Mouse (Mus musculus) hindbrain, embryonic 15.5 days (tissue): ENCODE measurements at regions not wholly inside any gene's neighbourhood (a gene's known extent, or its start where the extent isn't known, plus 50 kb on each side); places are given as distances from the start of the nearest gene placed in this dataset.
"Not testable (repeated sequence)": the region's sequence is repeated elsewhere in the genome, so short reads cannot be mapped to it uniquely, and the experiment has no call there.

Source experiments
- ATAC-seq: fragments of 200-750 bp; cut with Nextera tagmentation; 2 replicates; pipeline ENCODE4 v1.8.0; 2017; ENCODE audit warnings: low read depth, moderate number of reproducible peaks, moderate TSS enrichment; ENCODE audit not compliant: low FRiP score
- H3K27ac ChIP-seq: fragments of 300-500 bp; sonication (generic); replicated peaks from 2 replicates; pipeline ENCODE4 v1.5.1; 2015; ENCODE audit warnings: mild to moderate bottlenecking, inconsistent platforms
- H3K27me3 ChIP-seq: fragments of 300-500 bp; sonication (generic); 2 replicates; pipeline ENCODE4 v1.6.1; 2015; ENCODE audit warnings: control low read depth, inconsistent platforms
- H3K36me3 ChIP-seq: fragments of 300-500 bp; sonication (generic); 2 replicates; pipeline ENCODE4 v1.6.1; 2015; ENCODE audit warnings: control low read depth, inconsistent platforms
- H3K4me1 ChIP-seq: fragments of 300-500 bp; sonication (generic); replicated peaks from 2 replicates; pipeline ENCODE4 v1.6.1; 2015; ENCODE audit warnings: control low read depth, inconsistent platforms
- H3K4me2 ChIP-seq: fragments of 300-500 bp; sonication (generic); 2 replicates; pipeline ENCODE4 v1.6.1; 2015; ENCODE audit warnings: moderate library complexity, mild to moderate bottlenecking, inconsistent platforms
- H3K4me3 ChIP-seq: fragments of 300-500 bp; sonication (generic); 2 replicates; pipeline ENCODE4 v1.5.1; 2015; ENCODE audit warnings: mild to moderate bottlenecking, inconsistent platforms
- H3K9ac ChIP-seq: fragments of 300-500 bp; sonication (generic); 2 replicates; pipeline ENCODE4 v1.6.1; 2015; ENCODE audit warnings: inconsistent platforms
- H3K9me3 ChIP-seq: fragments of 300-500 bp; sonication (generic); 2 replicates; pipeline ENCODE4 v1.6.1; 2016; ENCODE audit warnings: control low read depth, inconsistent platforms
- WGBS: fragments of 180-500 bp; shearing (Covaris S2); methylation state at CpG from one replicate; pipeline ENCODE4 v1.1.7; 2015; 5-methylcytosine and 5-hydroxymethylcytosine counted together

DNA sequence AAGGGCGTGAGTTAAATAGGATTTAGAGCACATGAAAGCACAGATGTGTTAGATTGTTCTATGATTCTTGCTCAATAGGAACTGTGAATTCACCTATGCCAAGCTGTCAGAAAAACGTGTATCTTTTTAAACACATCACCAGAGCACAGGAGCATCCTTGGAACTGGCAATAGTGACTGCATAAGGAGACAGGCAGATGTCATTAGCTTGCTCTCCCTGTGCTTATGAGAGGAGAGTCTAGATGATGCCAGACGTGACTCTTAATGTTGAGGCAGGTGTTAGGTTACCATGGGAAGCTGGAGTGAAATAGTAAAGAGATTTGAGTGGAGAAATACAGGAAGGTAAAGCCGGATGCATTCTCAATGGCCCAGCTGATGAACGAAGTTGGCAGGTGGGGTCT lies 212.8 kb downstream of the Trib2 start:
- Histone ChIP-seq H3K4me3 (no peak overlapping the region), H3K9me3 (no peaks in the 10 kb centered on the region), H3K36me3 (no peaks in the 10 kb centered on the region), H3K4me1 (peaks cover 13% of the 10 kb centered on the region), H3K27ac (no peak overlapping the region), H3K4me2 (no peak overlapping the region), H3K9ac (no peak overlapping the region), H3K27me3 (no peaks in the 10 kb centered on the region)
- WGBS, result 62% methylated on average over 5 of the region's 5 CpGs
- ATAC-seq, result no peak

DNA sequence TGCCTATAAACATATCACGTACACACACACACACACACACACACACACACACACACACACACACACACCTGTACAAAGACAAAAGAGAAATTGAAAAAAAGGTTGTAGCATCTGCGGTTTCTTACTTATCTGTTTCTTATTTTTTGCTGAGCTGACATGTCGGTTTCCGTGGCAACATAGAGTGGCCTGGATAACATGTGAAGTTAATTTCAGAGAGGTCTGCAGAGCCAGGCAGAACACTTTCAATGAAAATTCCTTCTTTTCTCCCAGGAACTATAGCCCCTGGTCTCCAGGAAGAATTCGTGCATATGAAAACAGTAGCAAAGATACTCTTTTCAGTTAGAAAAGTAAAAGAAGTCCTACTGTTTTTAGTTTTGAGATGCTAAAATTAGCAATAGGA lies 213.4 kb downstream of the Trib2 start:
- no peaks in the 10 kb centered on the region for H3K36me3 ChIP-seq
- no peak overlapping the region for H3K4me2 ChIP-seq
- H3K9me3 ChIP-seq, result no peaks in the 10 kb centered on the region
- H3K27ac ChIP-seq, result 0 out of 2 replicates have a peak overlapping the region, but pooled peaks have one; percentile 25
- no peak overlapping the region for H3K9ac ChIP-seq
- no peak for ATAC-seq
- no peak overlapping the region for H3K4me3 ChIP-seq
- no peaks in the 10 kb centered on the region for H3K27me3 ChIP-seq
- peaks cover 13% of the 10 kb centered on the region for H3K4me1 ChIP-seq
- WGBS, result 40% methylated on average over 5 of the region's 5 CpGs

DNA sequence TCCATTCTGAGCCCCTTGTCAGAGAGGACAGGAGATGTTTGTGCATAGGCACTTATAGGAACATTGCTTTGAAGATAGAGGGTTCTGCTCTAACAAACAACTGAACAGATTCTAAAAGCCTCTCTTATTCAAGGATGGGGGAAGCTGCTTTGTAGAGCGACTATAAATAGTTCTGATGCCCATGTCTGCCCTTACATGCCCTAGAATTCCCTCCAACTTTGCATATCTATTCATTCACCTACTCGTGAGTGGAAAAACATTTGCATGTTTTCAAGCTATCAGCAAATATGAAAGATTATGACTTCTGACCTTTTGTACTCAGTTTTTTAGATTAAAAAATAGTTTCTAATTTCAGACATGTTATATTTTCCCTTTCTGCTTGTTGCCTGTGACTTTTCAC lies 222.0 kb downstream of the Trib2 start:
- H3K9ac ChIP-seq, result no peak overlapping the region
- H3K4me2 ChIP-seq, result no peak overlapping the region
- no peak for ATAC-seq
- H3K4me3 ChIP-seq, result no peak overlapping the region
- 58% methylated on average over 2 of the region's 2 CpGs for WGBS
- H3K27ac ChIP-seq, result no peak overlapping the region
- H3K9me3 ChIP-seq, result no peaks in the 10 kb centered on the region
- no peaks in the 10 kb centered on the region for H3K27me3 ChIP-seq
- no peaks in the 10 kb centered on the region for H3K36me3 ChIP-seq
- H3K4me1 ChIP-seq, result no peaks in the 10 kb centered on the region

DNA sequence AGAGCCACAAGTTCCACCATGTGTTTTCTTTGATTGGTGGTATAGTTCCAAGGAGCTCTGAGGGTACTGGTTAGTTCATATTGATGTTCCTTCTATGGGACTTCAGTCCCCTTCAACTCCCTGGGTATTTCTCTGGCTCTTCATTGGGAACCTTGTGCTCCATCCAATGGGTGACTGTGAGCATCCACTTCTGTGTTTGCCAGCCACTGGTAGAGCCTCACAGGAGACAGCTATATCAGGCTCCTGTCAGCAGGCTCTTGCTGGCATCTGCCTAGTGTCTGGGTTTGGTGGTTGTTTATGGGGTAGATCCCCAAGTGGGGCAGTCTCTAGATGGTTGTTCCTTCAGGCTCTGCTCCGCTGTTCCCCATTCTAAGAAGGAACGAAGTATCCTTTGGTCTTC lies 228.9 kb downstream of the Trib2 start:
- not testable (repeated sequence) for H3K36me3 ChIP-seq, H3K9ac ChIP-seq, H3K9me3 ChIP-seq, H3K4me3 ChIP-seq, H3K4me2 ChIP-seq, H3K4me1 ChIP-seq, ATAC-seq, H3K27ac ChIP-seq, H3K27me3 ChIP-seq
- WGBS, result 97% methylated on average over 2 of the region's 2 CpGs

DNA sequence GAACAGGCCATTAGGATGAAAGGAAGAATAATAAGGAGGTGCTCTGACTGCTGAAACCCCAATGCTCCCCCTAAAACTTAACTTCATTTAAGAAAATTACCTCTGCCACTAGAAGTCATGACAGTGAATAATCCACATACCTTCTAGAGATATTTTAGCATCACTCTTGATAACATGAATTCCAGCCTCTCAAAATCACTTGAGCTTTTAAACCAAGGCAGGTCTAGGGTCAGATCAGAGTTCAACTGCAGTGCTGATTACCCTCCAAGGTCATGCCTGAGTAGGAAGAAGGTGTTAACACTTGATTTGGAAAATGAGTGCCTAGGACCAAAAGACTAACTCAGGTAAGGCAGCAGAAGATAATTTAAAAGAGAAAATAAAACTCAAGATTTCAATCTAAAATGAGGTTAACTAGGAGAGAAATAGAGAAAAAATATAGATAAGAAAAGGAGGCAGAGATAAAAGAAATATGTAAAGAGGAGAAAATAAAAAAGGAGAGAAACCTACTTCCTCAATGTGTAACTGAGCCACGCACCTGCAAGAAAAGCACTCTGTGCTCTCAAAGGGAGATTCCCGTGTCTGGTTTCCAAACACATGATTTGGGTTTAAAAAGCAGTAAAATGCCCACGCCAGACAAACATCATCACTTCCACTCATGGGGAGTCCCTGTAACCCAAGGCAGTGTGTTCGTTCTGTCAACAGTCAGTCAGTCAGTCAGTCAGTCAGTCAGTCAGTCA lies 229.8 kb downstream of the Trib2 start:
- Histone ChIP-seq H3K9me3 (no peaks in the 10 kb centered on the region), H3K27me3 (no peaks in the 10 kb centered on the region), H3K27ac (no peak overlapping the region), H3K4me3 (no peak overlapping the region), H3K36me3 (no peaks in the 10 kb centered on the region), H3K4me1 (no peaks in the 10 kb centered on the region), H3K9ac (no peak overlapping the region), H3K4me2 (no peak overlapping the region)
- no peak for ATAC-seq
- WGBS, result 90% methylated on average over 4 of the region's 4 CpGs

DNA sequence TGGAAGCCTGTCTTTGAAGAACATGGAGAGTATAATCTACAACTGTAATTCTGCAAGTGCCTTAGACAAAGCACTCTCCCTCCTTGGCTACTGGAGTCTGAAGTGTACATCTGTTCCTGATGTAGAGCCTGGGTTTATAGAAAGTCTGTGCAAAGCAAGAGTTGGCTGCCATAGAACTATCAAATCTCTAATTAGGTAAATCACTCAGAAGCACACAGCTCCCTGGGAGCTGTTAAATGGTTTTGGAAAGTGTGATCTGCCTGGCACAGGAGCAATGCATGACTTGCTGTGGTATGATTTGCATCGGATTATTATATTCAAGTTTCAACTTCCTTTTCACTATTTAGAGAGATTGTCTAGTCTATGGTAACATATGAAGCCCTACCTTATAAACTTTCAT lies 230.9 kb downstream of the Trib2 start:
- no peak for ATAC-seq
- 77% methylated on average over 1 of the region's 1 CpGs for WGBS
- no peaks in the 10 kb centered on the region for H3K4me1 ChIP-seq

DNA sequence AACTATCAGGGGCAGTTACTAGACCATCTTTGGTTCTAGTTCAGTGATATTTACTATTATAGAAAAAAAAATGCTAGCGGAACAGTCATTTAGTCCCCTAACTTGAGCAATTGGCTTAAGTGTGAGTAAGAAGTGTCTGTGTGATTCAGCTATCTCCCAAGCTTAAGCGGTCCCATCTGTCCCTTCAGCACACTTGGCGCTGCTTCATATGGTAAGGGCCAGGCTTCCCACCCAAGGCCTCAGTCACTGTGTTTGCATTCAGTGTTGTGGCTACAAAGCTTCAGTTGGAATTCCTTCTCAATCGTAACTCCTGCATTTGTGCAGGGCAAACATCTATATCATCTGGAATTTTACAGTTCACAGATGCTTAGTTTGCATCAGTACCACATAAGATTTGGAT lies 232.0 kb downstream of the Trib2 start:
- Histone ChIP-seq H3K9ac (no peak overlapping the region), H3K4me1 (no peaks in the 10 kb centered on the region), H3K4me2 (no peak overlapping the region), H3K9me3 (no peaks in the 10 kb centered on the region), H3K27ac (no peak overlapping the region), H3K4me3 (no peak overlapping the region), H3K36me3 (no peaks in the 10 kb centered on the region), H3K27me3 (no peaks in the 10 kb centered on the region)
- WGBS, result 92% methylated on average over 4 of the region's 4 CpGs
- no peak for ATAC-seq

More for the DNA sequence above, 230.9 kb downstream of the Trib2 start:
- Histone ChIP-seq H3K9me3 (no peaks in the 10 kb centered on the region), H3K9ac (no peak overlapping the region), H3K4me2 (no peak overlapping the region), H3K4me3 (no peak overlapping the region), H3K36me3 (no peaks in the 10 kb centered on the region), H3K27ac (no peak overlapping the region), H3K27me3 (no peaks in the 10 kb centered on the region)

DNA sequence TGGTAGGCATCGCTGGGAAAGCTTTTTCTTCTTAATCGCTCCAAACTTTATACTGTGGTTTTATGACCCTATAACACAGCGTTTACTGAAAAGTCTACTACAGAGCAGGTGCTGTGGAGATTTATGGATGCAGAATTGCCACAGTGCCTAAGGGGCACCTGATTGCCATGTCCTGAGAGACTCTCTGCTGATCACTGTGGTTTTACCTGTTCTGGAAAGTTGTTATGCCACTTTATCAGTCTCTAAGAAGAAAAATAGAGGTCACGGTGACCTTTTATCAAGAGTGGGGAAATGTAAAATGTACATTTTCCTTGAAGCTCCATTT lies 250.0 kb downstream of the Trib2 start:
- H3K4me1 ChIP-seq, result no peaks in the 10 kb centered on the region
- no peak overlapping the region for H3K9ac ChIP-seq
- H3K4me3 ChIP-seq, result no peak overlapping the region
- no peaks in the 10 kb centered on the region for H3K9me3 ChIP-seq
- no peak overlapping the region for H3K27ac ChIP-seq
- no peaks in the 10 kb centered on the region for H3K36me3 ChIP-seq
- H3K4me2 ChIP-seq, result no peak overlapping the region
- WGBS, result 45% methylated on average over 4 of the region's 4 CpGs
- no peaks in the 10 kb centered on the region for H3K27me3 ChIP-seq
- ATAC-seq, result no peak

DNA sequence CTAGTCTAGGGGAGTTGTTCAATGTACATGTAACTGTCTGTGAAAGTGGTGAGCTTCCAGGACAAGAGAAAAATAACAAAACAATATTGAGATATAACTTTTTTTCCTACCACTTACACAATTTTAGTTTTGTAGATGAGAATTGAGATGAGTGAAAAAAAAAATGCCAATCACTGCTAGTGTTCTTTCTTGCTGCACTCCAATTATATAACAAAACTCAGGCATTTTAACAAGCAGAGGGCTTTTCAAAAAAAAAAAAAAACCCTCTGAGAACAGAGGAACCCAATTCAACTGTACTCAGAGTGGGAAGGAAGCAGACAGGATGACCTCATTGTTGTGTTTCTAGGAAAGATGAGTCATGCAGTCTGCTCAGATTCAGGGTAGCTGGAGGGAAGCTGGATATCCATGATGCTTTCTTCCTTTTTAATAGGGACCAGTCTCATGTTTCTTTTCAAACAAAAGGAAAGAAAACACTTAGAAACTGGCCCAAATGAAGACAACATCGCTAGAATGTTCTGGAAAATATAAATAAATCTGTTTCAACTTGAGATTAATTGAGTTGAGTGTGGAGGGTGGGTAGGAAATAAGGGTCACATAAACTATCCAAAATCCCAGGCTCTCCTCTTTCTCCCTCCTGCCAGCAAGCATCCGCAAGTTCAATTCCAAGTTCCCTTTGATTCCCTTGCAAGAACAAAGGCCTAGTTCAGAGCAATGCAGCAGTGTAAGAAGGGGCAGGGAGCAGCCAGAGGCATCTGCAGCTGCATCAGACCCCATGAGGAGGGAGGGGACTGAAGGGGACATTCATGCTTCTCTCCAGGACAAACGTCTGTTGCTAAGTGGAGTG lies 250.6 kb downstream of the Trib2 start:
- Histone ChIP-seq H3K9ac (no peak overlapping the region), H3K4me2 (no peak overlapping the region), H3K27me3 (no peaks in the 10 kb centered on the region), H3K36me3 (no peaks in the 10 kb centered on the region), H3K4me3 (no peak overlapping the region), H3K9me3 (no peaks in the 10 kb centered on the region), H3K4me1 (no peaks in the 10 kb centered on the region), H3K27ac (no peak overlapping the region)
- 24% methylated on average over 3 of the region's 3 CpGs for WGBS
- ATAC-seq, result no peak

DNA sequence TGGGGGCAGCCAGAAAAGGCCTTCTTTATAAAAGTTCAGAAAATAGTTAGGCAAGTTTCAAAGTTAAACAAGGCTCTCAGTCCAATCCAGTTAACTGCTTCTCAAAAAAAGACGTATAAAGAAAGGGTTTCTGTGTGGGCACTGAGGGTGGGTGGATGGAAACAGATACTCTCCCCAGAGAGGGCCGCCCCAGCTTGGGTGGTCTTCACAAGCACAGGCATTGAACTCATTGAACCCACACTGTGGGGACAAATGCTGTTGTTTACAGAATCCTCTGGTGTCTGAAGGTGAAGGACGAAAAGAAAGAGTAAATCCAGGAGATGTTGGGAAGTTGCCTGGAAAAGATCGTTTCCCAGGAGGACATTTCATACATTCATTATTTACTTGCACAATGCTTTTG lies 253.9 kb downstream of the Trib2 start:
- Histone ChIP-seq H3K9me3 (no peaks in the 10 kb centered on the region), H3K9ac (no peak overlapping the region), H3K27ac (no peak overlapping the region), H3K36me3 (no peaks in the 10 kb centered on the region), H3K4me3 (no peak overlapping the region), H3K4me1 (no peaks in the 10 kb centered on the region), H3K4me2 (no peak overlapping the region), H3K27me3 (no peaks in the 10 kb centered on the region)
- 47% methylated on average over 4 of the region's 4 CpGs for WGBS
- ATAC-seq, result no peak

DNA sequence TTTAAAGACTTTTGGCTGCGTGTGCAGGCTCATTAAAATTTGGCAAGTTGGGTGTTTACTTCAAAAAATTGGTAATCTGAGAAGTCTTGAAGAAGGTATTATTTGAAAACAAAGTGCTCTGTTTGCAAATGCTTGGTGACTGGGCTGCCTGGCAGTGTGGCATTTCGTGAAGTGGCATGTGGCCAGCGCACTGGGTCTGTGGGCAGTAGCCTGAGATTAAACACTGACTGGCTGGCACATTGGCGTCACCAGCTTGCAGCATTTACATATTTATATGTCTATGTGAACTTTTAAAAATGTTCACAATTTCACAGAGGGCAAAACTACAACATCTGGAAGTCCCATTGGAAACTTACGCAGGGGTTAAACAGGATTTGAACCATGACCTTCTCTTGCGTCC lies 261.3 kb downstream of the Trib2 start:
- no peak overlapping the region for H3K4me3 ChIP-seq
- H3K9ac ChIP-seq, result no peak overlapping the region
- no peaks in the 10 kb centered on the region for H3K27me3 ChIP-seq
- H3K4me1 ChIP-seq, result no peaks in the 10 kb centered on the region; the same call in 1 of the 2 replicates
- 82% methylated on average over 6 of the region's 6 CpGs for whole genome bisulfite sequencing
- H3K36me3 ChIP-seq, result no peaks in the 10 kb centered on the region
- no peak for ATAC-seq
- no peak overlapping the region for H3K4me2 ChIP-seq
- no peaks in the 10 kb centered on the region for H3K9me3 ChIP-seq
- H3K27ac ChIP-seq, result no peak overlapping the region

DNA sequence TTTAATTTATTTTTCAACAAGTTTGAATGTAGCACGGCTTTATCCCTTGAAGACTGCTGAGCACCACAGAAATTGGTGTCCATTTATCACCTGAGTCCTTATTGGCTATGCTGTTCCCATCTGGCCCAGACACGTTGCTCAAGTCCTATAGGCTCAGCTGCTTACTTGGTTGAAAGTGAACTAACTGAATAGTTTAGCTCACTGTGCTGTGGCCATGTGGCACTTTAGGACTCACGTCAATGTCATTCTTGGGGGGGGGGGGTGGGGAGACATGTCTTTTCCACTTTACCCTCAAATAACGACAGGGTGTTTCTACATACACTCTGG lies 263.1 kb downstream of the Trib2 start:
- H3K27ac ChIP-seq, result no peak overlapping the region
- H3K9me3 ChIP-seq, result no peaks in the 10 kb centered on the region
- no peaks in the 10 kb centered on the region for H3K36me3 ChIP-seq
- 47% methylated on average over 4 of the region's 4 CpGs for WGBS
- no peaks in the 10 kb centered on the region for H3K27me3 ChIP-seq
- peak; percentile 48; the same call in 1 of the 2 replicates for ATAC-seq
- H3K4me3 ChIP-seq, result no peak overlapping the region
- no peak overlapping the region for H3K4me2 ChIP-seq
- no peak overlapping the region for H3K9ac ChIP-seq
- H3K4me1 ChIP-seq, result no peaks in the 10 kb centered on the region; the same call in 1 of the 2 replicates
